Mouse (Mus musculus) urinary bladder, adult 2 months (tissue): ENCODE measurements around the gene Psmd13. TPM values are rescaled to one million over a fixed set of nuclear protein-coding genes. Genes with fewer than 3 reads are reported as not detected.

Source experiments
- DNase-seq: peaks from one replicate; pipeline ENCODE4 v3.0.0; 2022; ENCODE audit warnings: low spot score
- polyA plus RNA-seq: library from polyadenylated mRNA; depleted of rRNA; stranded (reverse); fragments of >200 nt; gene quantifications from 2 replicates; pipeline ENCODE4 v1.2.3, GENCODE M21; 2012; rRNA removed

Gene Psmd13
- polyA plus RNA-seq, 1 experiment = 77.9 TPM

DNA sequence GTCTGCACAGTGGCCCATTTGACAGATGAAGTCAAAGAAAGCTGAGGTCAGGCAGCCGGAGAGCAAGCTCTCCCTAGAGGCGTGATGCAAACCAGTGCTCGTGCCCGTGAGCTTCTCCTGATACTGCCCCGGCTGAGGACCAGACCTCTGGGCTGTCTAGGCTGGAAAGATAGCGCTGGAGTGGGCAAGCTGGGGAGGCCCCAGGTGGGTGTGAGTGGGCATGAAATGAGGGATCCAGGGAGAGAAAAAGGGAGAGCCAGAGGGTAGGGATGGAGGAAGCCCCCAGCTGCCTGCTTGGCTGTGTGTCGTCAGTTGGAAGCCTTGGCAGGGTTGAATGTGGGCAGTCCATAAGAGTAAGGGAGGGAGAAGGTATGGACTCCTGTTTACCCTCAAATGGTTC lies 62.5 kb downstream of the Psmd13 start:
- no peak for DNase-seq

GRCm38 (mm10) chr7:140945247-140945646 lies 63.5 kb downstream of the Psmd13 start:
- no peak for DNase-seq

DNA sequence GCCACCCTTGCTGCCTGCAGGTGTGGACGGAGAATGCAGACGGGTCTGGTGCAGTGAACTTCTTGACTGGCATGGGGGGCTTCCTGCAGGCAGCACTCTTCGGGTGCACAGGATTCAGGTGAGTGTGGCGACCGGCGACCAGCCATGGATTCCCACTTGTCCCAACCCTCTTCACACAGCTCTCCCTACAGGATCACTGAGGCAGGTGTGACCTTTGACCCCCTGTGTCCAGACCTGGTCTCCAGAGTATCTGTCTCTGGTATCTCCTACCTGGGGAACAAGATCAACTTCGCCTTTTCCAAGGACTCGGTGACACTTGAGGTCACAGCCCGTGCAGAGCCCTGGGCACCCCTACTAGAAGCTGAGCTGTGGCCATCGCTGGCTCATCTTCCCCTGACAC lies 64.5 kb downstream of the Psmd13 start:
- DNase-seq = no peak

DNA sequence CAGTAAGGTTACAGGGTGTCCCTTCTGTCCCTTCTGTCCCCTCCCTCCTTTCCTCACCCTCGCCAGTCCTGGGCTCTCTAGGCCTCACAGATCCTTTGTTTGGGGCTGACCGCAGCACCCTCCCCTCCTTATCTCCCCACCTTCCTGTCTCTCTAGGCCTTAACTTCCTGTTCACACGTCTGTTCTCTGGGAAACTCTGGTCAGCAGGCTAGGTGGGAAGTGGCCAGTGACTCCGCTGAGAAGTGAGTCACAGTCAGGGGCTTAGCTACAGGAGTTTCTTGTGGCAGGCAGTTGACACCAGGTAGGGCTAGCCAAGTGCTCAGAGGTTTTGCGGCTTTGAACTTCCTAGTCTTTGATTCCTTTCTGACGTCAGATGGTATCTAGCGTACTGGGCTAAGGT lies 65.2 kb downstream of the Psmd13 start:
- no peak for DNase-seq

GRCm38 (mm10) chr7:140948161-140948560 lies 66.4 kb downstream of the Psmd13 start:
- no peak for DNase-seq

Other genes starting within 250 kb of the Psmd13 start
- not detected in 2 replicates for gene Olfr53, start 235.5 kb upstream of the Psmd13 start, polyA plus RNA-seq
- under 0.01 TPM in 1 of 2 replicates, not detected in the other for gene Olfr539, start 222.0 kb upstream of the Psmd13 start, polyA plus RNA-seq
- not detected in 2 replicates for gene Olfr45, start 200.0 kb upstream of the Psmd13 start, polyA plus RNA-seq
- not detected in 2 replicates for gene Olfr541, start 184.7 kb upstream of the Psmd13 start, polyA plus RNA-seq
- 45.5 and 70.4 TPM in 2 replicates for gene Cyp2e1, start 118.2 kb upstream of the Psmd13 start, polyA plus RNA-seq
- 0.10 and 0.18 TPM in 2 replicates for gene Syce1, start 94.1 kb upstream of the Psmd13 start, polyA plus RNA-seq
- 0.45 and 0.71 TPM in 2 replicates for gene Zfp941, start 59.8 kb upstream of the Psmd13 start, polyA plus RNA-seq
- 43.7 and 48.7 TPM in 2 replicates for gene Urah, start 47.0 kb upstream of the Psmd13 start, polyA plus RNA-seq
- gene Scgb1c1, start 36.4 kb upstream of the Psmd13 start, polyA plus RNA-seq = not detected in 2 replicates
- 0.06 TPM in 1 of 2 replicates, not detected in the other for gene Odf3, start 34.2 kb upstream of the Psmd13 start, polyA plus RNA-seq
- gene Gm45785, start 25.6 kb upstream of the Psmd13 start, polyA plus RNA-seq = not detected in 2 replicates
- gene Ric8a, start 25.0 kb upstream of the Psmd13 start, polyA plus RNA-seq = 74.7 and 77.1 TPM in 2 replicates
- 35.9 and 46.2 TPM in 2 replicates for gene Bet1l, start 24.4 kb upstream of the Psmd13 start, polyA plus RNA-seq
- gene Sirt3, start 341 bp downstream of the Psmd13 start, polyA plus RNA-seq = 32.4 and 38.5 TPM in 2 replicates
- gene Cox8b, start 18.5 kb downstream of the Psmd13 start, polyA plus RNA-seq = 3.9 and 4.4 TPM in 2 replicates
- gene Nlrp6, start 38.9 kb downstream of the Psmd13 start, polyA plus RNA-seq = not detected in 2 replicates
- 41.5 and 49.5 TPM in 2 replicates for gene Pgghg, start 59.4 kb downstream of the Psmd13 start, polyA plus RNA-seq
- 1.3 and 1.7 TPM in 2 replicates for gene Ifitm5, start 68.3 kb downstream of the Psmd13 start, polyA plus RNA-seq
- gene Gm45717, start 74.0 kb downstream of the Psmd13 start, polyA plus RNA-seq = not detected in 2 replicates
- 860 and 924 TPM in 2 replicates for gene Ifitm2, start 74.0 kb downstream of the Psmd13 start, polyA plus RNA-seq
- gene Ifitm1, start 85.3 kb downstream of the Psmd13 start, polyA plus RNA-seq = 240 and 346 TPM in 2 replicates
- 596 and 696 TPM in 2 replicates for gene Ifitm3, start 128.8 kb downstream of the Psmd13 start, polyA plus RNA-seq
- gene Ifitm6, start 136.0 kb downstream of the Psmd13 start, polyA plus RNA-seq = 7.5 and 8.8 TPM in 2 replicates
- not detected in 2 replicates for gene Gm17387, start 147.2 kb downstream of the Psmd13 start, polyA plus RNA-seq
- gene B4galnt4, start 179.1 kb downstream of the Psmd13 start, polyA plus RNA-seq = 0.45 and 0.55 TPM in 2 replicates
- gene Pkp3, start 196.2 kb downstream of the Psmd13 start, polyA plus RNA-seq = 26.5 and 27.7 TPM in 2 replicates
- gene Sigirr, start 218.6 kb downstream of the Psmd13 start, polyA plus RNA-seq = 13.8 and 15.0 TPM in 2 replicates
- gene Ano9, start 235.8 kb downstream of the Psmd13 start, polyA plus RNA-seq = 7.5 and 13.7 TPM in 2 replicates
- gene Ptdss2, start 240.4 kb downstream of the Psmd13 start, polyA plus RNA-seq = 25.6 and 27.7 TPM in 2 replicates